Mouse (Mus musculus) kidney, adult 2 months (tissue): ENCODE data around the gene Rbfox3.

Experiments
- CTCF ChIP-seq: fragments of 200-500 bp; conservative IDR thresholded peaks from 2 replicates; pipeline ENCODE4 v1.5.1; 2011; ENCODE audit warnings: low read depth, mild to moderate bottlenecking, control low read depth, low read length, moderate library complexity, mixed read lengths; ENCODE audit not compliant: insufficient read depth, insufficient read length
- POLR2A ChIP-seq: fragments of 200-500 bp; IDR thresholded peaks from one replicate; pipeline ENCODE4 v1.6.1; 2011; ENCODE audit warnings: low read depth, low read length, control low read depth

DNA sequence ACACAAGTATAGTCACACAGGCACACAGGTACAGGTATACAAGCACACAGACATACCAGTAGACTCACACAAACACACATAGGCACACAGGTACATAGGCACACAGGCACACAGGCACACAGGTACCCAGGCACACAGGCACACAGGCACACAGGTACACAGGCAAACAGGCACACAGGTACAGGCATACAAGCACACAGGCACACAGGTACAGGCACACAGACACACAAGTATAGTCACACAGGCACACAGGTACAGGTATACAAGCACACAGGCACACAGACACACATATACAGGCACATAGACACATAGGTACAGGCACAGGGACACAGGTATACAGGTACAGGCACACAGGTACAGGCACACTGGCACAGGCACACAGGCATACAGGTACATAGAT is 24.2 kb downstream of the Rbfox3 start:
- TF ChIP-seq POLR2A (no peak), CTCF (no peak)
